Mouse (Mus musculus): ENCODE measurements at regions not wholly inside any gene's neighbourhood (a gene's known extent, or its start where the extent isn't known, plus 50 kb on each side); places are given as distances from the start of the nearest gene placed in this dataset.
A peak's percentile ranks its signal among the peaks of the same experiment; 100 is the strongest.

GRCm38 (mm10) chrX:68313486-68313885 lies 364.9 kb upstream of the Fmr1 start:
- Histone ChIP-seq H3K27ac (ENCODE audit: low read depth) (no peak overlapping the region), H3K36me3 (replicated peaks; ENCODE audit: insufficient read depth, low read length) (no peaks in the 10 kb centered on the region), H3K4me2 (ENCODE audit: low read depth, low read length) (no peak overlapping the region), H3K9ac (replicated peaks) (no peak overlapping the region), H3K4me1 (ENCODE audit: insufficient read depth) (no peaks in the 10 kb centered on the region), H3K27me3 (ENCODE audit: insufficient read depth, low read length) (no peaks in the 10 kb centered on the region), H3K4me3 (ENCODE audit: low read depth, low read length) (no peak overlapping the region), H3K9me3 (ENCODE audit: low read length) (no peaks in the 10 kb centered on the region)
- DNase-seq (peak; percentile 45), ATAC-seq (no peak)
- 23% methylated on average over 7 of the region's 7 CpGs for WGBS (ENCODE audit: insufficient replicate concordance)
- TF ChIP-seq CTCF (IDR thresholded peaks at IDR 0.05; ENCODE audit: low read depth): peak; percentile 82
- TF ChIP-seq EP300 (IDR thresholded peaks at IDR 0.05; ENCODE audit: low read depth): no peak
